Mouse (Mus musculus) ES-Bruce4 (cell line): ENCODE data around the gene Gm42715.

ENCODE experiments used
- CTCF ChIP-seq: IDR thresholded peaks from one replicate; pipeline ENCODE4 v1.8.1; 2011; ENCODE audit warnings: low read depth, low read length
- EP300 ChIP-seq: IDR thresholded peaks from 2 replicates; pipeline ENCODE4 v1.6.1; 2011; ENCODE audit warnings: low read depth, low read length; ENCODE audit not compliant: insufficient read depth
- POLR2A ChIP-seq: IDR thresholded peaks from one replicate; pipeline ENCODE4 v1.8.1; 2011; ENCODE audit warnings: low read length; ENCODE audit not compliant: insufficient read depth

- TF ChIP-seq CTCF (no peak), EP300 (no peak), POLR2A (no peak)
Observed at GRCm38 (mm10) chr7:127611561-127611960, 92.2 kb downstream of the Gm42715 start.
